Mouse (Mus musculus): ENCODE results near the gene Nop9.

The Nop9 gene

DNA sequence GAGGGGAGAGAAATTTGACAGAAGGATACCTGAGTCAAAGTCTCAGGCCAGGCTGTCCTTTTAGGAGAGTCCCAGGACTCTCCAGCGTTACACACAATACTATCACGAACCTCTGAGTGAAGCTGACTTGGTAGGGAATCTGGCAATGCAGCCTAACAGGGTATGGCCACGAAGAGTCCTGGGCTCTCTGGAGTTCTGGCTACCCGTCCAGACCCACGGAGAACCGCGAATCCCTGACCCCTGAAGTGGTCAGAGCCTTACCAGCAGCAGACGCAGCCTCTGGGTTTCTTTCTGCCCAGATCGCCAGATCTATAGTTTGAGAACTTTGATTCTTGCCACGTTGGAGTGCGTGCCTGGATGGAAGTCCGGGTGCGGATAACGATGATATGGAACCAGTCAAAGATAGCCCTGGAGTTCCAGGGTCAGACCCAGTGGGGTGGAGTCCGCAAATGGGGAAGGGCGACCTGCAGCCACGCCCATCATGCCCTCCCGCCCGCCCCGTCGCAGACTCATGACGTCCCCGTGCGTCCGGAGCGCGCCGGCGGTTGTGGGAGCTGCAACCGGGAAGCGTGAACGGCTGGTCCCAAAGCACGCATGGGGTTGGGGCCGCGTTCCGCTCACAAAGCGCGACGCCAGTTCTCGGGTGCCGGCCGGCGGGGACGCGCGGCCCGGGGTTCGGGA lies at the start of gene Nop9, which contains the start of gene Dhrs1:
Nop9 (plus strand) TSS at position 514 of the 681 bp plus-strand sequence.
Dhrs1 (minus strand) TSS at position 511 of the 681 bp plus-strand sequence.
- peak; percentile 92 for DNase-seq (ENCODE audit: low read depth)

DNA sequence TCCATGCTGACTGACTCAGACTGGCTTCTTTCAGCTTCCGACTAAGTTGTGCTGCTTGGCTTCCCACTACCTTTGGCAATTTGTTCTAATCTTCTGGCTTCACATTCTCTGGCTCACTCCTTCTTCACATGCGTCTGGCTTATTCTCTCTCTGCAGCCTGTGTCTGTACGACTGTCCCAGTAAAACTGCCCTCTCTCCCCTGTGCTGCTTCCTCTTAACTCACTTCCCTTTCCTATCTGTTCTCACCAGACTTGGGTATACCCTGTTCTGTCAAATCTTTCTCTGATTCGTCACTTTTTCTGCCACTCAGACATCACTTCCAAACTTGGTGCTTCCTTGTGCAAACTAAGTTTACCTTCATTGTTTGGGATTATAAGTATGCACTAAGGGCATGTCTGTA lies 48.3 kb upstream of the Nop9 start:
- DNase-seq (ENCODE audit: low read depth): no peak

DNA sequence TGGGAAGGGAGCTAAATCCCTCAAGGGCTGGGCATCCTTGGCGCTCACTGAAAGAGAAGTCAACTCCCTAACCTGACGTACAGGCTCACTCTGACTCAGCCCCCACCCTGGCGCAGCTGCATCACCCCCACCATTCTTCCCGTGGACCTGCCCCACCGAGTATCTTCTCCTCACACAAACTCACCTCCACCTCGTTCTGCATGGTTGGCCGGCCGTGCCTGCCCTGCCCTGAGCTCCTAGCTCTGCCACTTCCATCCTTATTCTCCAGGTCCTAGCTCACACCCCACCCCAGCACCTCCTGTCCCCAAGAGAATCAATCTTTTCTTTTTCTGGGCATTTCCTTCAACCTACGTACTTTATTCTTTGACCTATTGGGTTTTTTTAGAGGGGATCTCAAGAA lies 44.4 kb upstream of the Nop9 start:
- no peak for DNase-seq (ENCODE audit: low read depth)

DNA sequence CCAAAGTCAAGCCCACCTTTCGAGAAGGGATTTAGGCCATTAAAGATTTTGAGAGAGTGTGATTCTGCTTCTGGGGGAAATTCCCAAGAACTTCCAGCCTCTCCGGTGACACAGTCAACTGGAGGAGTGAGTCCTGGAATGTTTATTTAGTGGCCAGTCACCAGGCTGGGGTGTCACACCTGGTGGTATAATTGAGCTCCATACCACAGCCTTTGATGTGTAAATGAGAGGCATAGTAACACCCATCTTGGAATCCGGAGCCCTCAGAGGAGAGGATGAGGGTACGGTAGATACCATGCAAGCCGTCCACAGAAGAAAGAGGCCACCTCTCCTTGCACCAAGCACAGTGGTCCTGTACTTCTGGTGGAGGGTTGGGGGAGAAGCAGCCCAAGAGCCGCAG lies 42.7 kb upstream of the Nop9 start:
- DNase-seq (ENCODE audit: low read depth): no peak

DNA sequence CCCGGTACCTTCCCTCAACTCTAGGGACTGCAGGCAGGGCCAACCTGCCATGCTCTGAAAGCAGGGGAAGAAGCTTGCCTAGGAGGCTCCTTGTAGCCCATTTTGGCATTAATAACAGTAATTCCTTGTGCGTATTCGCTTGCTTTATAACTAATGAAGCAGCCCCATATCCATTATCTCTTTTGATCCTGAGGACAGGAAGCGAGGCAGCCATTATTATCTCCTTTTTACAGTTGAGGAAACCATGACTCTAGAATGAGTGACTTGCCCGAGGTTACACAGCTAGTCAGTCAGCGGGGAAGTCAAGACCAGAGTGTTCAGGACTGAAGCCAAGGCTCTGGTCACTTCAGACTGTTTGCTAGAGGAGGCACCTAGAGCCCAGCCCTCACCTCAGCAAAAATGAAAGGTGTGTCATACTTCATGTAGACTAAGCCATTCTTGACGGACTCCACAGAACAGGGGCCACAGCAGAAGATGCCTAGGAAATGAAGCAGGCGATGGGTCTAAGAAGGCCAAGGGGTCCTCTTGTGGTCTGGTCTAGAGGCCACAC lies 39.4 kb upstream of the Nop9 start:
- no peak for DNase-seq (ENCODE audit: low read depth)

DNA sequence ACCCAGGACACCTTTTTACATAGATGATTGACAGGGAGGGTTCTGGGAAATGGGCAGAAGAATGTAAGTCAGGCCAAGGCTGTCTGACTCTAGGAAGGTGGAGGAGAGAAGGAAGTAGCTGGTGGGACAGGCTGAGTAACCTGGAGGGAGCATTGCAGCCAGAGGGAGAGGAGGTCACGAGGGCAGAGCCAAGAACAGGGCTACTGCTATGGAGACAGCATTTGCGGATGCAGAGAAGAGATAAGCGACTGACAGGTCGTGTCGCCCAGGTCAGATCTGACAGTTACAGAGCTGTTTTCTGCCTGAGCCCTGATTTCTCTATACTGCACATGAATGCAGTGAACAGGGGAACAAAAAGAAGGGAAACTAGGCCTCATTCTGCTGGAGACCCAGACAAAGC lies 38.1 kb upstream of the Nop9 start:
- DNase-seq (ENCODE audit: low read depth): no peak

DNA sequence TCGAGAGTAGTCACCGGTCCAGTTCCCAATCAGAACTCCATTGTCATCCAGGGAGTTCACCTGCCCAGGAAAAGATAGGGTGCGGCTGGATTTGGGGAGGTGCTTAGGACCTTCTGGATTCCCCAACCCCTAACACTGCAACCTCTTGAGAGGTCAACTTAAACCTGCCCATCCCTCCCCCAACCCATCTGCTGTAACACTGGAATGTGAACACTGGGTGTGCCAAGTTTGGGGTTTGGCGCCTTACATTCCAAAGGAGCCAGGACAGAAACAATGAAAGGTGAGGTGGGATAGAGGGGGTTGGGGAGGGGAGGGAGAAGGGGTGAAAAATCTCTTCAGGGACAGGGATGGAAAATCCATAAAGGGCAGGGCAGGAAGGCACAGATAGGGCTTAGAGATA lies 36.0 kb upstream of the Nop9 start:
- no peak for DNase-seq (ENCODE audit: low read depth)

DNA sequence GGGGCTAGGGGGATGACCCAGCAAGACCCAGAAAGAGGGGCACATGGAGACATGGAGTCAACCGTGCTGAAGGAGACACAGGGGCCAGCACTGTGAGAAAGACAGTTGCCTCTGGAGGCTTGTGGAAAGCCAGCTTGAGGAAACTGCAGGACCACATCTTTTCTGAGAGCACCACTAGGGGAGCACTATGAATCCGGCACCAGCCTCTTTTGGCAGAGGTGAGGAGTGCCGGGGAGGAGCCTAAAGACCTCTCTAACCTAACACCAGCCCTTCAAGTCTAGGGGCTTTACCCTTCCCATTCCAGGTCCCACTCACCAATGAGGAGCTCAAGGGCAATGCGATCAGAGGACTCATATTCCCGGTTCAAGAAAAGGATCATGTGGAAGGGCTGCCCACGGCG lies 33.7 kb upstream of the Nop9 start:
- no peak for DNase-seq (ENCODE audit: low read depth)

DNA sequence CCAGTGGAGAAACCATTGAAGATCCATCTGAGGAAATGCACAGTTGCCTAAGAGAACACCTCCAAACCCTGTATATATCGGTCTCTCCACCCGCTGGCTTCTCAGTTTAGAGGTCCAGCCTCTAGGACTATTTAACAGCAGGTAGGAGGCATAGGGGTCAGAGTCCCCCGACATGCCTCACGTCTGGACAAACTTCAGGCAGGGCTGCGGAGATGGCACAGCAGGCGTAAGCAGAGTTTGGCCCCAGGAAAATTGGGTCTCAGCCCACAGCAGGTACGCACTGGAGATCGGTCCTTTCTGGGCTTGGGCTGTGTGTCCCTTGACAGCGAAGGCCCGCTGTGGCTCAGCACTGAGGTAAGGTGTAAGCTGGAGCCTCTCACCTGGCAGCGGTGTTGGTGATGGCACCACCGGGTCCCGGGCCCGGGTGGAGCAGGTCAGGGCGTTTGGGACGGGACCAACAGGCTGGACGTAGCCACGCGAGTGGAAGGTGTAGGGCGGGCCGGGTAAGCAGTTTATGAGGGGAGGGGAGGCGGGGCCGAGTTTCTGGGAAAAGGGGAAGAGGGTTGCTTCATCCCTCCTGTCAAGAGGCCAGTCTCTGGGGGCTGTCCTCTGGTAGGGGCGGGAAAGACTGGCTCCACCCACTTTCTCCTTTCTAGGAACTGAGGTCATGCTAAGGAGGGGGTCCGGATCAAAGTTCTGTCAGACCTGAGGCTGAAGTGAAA lies 32.3 kb upstream of the Nop9 start:
- DNase-seq (ENCODE audit: low read depth): peak; percentile 22

DNA sequence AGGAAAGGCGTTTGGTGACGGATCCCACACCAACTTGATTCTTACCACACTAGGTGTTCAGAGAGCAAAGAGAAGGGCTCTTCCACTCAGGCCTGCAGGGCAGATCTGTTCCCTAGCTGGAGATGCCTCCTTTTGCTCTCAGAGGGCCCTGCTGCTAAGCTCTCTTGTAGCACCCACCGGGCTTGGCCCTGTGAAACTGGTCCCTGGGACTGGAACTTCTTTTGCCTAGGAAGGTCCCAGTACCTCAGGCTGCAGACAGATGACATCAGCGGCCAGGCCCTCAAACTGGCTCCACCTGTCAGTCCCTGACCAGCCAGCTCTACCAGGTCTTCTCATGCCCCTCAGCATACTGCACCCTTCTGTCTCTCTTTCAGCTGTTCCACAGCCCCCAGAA lies 31.8 kb upstream of the Nop9 start, which contains the start of gene Tgm1:
Tgm1 (minus strand) TSS at position 198 of the 394 bp plus-strand sequence.
- no peak for DNase-seq (ENCODE audit: low read depth)

DNA sequence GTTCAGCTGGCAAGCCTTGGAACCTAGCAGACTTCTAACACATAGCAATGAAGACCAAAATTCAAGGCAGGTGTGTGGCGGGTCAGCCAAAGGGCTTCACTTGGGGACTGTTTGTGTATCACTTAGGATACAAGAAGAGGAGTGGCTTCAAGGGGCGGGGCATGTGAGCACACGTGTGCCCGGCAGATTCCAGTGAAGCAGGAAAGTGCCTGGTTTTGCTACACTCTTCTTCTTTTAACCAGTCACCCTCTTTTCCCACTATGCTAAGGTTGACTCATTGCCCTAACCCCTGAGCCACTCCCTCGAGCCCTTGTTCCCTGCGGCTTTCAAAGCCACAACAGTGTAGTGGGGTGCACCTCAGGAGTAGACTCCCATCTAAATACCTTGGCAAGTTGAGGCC lies 30.6 kb upstream of the Nop9 start:
- DNase-seq (ENCODE audit: low read depth): peak; percentile 40

DNA sequence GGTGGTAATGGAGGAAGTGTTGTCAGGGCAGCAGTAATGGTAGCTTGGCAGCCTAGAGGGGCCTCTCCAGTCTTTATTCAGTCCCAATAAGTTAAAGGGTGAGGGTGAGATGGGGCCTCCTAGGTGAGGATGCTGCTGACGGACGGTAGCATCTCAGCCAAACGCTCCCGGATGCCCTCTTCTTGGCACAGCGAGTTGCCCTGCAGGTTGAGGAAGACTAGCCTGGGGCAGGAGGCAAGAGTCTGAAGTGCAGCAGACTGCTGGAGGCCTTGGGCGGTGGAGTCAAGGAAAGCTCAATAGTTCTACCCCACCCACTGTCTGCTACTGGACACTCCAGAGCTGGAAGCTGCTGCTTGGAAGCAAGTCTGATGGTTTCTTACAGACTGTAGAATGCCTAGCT lies 29.2 kb upstream of the Nop9 start:
- DNase-seq (ENCODE audit: low read depth): no peak

DNA sequence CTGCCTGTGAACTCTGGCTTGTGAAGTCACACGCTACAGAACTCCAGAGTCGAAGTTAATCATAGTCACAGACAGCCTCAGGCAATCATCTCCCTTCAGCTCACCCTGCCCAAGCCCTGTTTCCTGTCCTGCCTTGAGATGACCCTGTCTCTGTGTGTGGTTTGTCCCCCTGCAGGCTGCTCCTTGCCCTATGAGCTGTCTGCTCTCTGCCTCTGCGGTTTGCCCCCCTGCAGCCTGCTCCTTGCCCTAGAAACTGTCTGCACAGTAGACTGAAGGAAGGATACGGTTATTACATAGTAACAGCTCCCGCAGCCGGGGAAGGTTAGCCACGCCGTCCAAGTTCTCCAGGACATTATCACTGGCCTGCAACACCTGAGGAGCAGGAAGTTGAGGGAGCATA lies 28.6 kb upstream of the Nop9 start:
- DNase-seq (ENCODE audit: low read depth): no peak

DNA sequence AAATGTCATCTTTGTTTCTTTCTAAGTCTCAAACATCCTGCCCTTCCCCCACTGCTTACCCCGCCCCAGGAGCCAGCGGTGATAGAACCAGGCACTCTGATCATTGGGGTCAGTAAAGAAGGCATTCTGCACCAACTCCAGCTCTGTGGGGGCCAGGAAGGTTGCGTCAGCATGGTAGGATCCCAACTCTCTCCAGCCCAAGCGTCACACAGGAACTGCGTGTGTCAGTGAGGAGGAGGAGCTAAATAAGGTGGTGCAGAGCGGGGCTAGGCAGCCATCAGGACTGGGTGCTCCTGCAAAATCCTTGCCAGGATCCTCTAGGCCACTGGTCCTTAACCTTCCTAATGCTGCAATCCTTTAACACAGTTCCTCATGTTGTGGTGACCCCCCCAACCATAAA lies 25.8 kb upstream of the Nop9 start:
- no peak for DNase-seq (ENCODE audit: low read depth)

DNA sequence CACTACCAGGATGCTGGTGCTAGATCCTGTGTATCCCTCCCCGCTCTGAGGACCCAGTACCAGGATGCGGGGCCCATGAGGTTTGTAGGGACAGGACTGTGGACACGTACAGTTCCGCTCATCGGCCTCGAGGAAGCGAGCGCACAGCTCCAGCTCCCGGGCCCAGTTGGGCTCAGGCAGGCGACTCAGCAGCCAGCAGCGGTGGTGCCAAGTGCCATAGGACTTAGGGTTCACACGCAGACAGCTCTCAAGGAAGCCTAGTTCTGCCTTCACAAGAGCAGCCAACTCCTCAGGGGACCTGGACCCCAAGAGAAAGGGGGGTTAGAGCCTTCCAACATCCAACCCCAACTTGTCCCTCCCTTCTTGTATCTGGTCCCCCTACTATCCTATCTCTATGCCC lies 24.8 kb upstream of the Nop9 start:
- no peak for DNase-seq (ENCODE audit: low read depth)

DNA sequence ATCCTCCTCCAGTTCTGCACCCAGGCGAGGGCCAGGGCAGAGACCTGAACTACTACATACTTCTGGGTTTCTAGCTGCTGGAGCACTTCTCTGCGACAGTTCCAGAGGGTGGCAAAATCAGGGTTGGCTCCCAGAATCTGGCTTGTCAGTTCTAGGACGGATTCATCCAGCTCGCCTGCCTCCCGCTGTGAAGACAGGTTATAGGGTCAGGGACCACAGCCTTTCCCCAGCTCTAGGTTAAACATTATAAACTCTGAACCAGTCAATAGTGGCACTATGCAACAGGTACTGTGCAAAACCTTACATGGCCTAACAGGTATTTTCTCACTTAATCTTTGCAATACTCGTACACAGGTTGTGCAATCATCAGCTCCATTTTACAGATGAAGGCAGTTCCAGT lies 24.4 kb upstream of the Nop9 start:
- no peak for DNase-seq (ENCODE audit: low read depth)

DNA sequence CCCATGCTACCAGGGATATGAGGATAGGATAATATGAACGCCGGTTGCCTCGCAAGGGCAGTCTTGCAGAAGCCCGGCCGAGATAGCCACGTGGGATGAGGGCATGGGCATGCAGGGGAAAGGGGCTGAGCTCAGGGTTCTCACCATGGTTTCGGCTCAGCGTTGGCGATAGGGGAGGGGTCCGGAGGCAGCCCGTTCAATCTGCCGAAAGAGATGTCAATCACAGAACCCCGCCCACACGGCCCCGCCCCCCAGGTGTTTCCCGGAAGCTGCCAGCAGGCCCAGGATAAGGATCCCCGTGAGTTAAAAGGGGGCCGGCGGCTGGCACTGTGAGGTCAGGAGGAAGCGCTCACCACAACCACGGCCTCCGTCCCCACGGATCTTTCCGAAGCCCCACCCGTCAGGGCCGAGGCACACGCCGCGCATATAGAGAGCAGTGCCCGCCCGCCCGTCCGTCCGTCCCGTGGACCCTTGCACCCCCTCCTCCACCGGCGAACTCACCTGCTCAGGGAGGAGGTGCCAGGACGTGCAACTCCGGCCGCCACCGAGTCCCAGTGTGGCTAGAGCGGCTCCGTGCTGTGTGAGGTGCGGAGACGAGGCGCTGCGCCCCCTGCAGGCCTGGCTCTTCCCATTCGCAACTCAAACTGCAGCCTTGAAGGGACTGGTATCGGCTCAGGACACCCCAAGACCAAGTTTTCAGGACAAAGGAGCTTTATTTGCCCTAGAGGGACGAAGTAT lies 23.6 kb upstream of the Nop9 start, which contains the start of gene Rabggta:
Rabggta (minus strand) TSS at position 564 of the 738 bp plus-strand sequence.
- peak; percentile 97 for DNase-seq (ENCODE audit: low read depth)

DNA sequence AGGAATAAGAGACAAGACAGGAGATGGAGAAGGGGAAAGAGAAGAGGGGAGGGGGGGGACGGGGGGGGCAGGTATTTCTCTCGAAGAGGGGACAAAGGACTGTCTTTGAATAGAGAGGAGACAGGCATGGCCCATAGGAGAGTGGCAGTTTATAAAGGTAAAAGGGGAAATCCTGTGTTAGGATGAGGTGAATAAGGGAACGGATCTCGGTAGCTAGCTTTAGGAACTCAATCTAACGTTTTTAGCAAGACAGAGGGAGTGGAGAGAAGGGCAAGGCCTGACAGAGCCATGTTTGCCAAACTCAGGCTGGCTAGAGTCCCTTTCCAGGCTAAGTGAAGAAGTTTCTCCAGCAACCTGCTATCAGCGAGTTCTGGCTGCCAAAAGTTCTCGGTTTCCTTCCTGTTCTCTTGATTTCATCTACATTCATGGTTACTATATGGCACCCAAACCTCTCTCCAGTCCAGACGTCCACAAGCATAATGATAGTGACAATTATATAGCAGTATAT lies 23.0 kb upstream of the Nop9 start:
- DNase-seq (ENCODE audit: low read depth): no peak

DNA sequence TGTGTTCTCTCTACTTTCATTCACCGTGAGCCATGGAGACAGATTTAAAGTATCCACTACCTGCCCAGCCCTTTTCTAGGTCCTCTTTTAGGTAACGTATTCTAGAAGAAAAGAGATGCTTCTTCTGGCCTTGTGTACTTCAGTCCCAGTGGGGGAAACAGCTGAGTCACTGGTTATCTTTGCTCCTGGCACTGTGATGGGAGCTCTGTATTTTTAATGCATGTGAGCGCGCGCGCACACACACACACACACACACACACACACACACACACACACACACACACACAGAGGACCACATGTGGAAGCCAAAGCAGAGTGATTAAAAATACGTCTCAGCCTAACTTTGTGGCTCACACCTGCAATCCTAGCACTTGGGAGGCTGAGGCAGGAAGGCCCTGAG lies 22.1 kb upstream of the Nop9 start:
- DNase-seq (ENCODE audit: low read depth): peak; percentile 36

DNA sequence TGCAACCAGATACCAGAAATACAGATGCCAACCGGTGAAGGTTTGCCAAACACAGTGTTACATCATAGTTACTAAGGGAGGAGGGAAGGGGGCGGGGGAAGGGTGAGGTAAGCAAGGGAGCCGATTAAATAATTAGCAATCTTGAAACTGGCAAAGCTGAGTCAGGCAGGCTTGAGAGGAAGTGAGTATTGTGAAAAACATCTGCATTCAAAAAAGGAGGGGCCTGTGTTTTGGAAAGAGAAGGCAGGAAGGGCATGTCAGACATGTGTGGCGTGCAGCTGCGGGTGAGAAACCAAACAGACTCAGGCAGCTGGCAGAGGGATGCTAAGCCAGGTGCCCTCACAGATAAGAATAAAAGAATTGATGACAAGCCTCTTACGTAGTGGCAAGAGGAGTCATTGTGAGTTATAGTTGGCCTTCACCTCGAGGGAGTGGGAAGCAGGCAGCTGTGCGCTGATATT lies 21.1 kb upstream of the Nop9 start:
- DNase-seq (ENCODE audit: low read depth): peak; percentile 97

DNA sequence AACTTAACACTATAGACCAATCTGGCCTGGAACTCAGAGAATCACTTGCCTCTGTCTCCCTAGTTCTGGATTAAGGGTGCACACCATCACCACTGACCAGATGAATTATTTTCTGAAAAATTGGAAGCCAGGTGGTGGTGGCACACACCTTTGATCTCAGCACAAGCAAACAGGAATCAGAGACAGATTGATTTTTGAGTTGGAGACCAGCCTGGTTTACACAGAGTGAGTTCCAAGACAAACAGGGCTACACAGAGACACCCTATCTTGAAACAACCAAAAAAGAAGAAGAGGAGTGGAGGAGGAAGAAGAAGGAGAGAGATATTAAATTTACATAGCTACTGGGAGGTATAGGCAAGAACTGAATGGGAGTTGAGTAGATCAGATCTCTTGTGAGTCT lies 19.2 kb upstream of the Nop9 start:
- DNase-seq (ENCODE audit: low read depth): no peak

Data from induced T-regulatory cell, adult 2 months (primary cell).